Mouse (Mus musculus): ENCODE results near the gene Kifc1. TPM values are rescaled to one million over a fixed set of nuclear protein-coding genes. Genes with fewer than 3 reads are reported as not detected.
"Not testable (repeated sequence)": the region's sequence is repeated elsewhere in the genome, so short reads cannot be mapped to it uniquely, and the experiment has no call there.

Kifc1 gene
- polyA plus RNA-seq, 1 experiment = 25.8 TPM

- Histone ChIP-seq H3K4me3 (replicated peaks) (no peak overlapping the region), H3K36me3 (ENCODE audit: control insufficient read depth) (no peaks in the 10 kb centered on the region), H3K4me1 (ENCODE audit: control insufficient read depth) (peaks cover 52% of the 10 kb centered on the region), H3K9me3 (ENCODE audit: control insufficient read depth, low read length) (no peaks in the 10 kb centered on the region), H3K27me3 (ENCODE audit: control insufficient read depth) (no peaks in the 10 kb centered on the region)
- no peak for TF ChIP-seq TAL1 (IDR thresholded peaks at IDR 0.05; ENCODE audit: low read length)
- TF ChIP-seq GATA1 (IDR thresholded peaks at IDR 0.05; ENCODE audit: low read length) = no peak
Measured at GRCm38 (mm10) chr17:33897114-33897794, 6.8 kb upstream of the Kifc1 start.

DNA sequence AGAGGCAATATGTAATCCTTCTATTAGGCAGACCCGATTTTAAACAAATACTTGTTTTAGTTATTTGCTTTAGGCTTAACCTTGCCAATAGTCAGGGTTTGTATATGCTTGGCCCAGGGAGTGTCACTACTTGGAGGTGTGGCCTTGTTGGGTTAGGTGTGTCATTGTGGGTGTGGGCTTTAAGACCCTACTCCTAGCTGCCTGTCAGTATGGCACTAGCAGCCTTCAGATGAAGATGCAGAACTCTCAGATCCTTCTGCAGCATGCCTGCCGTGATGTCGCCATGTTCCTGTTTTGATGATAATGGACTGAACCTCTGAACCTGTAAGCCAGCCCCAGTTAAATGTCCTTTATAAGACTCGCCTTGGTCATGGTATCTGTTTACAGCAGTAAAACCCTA, 2.5 kb upstream of the Kifc1 start:
- H3K27me3 ChIP-seq (ENCODE audit: control insufficient read depth); H3K4me3 ChIP-seq (replicated peaks); H3K9me3 ChIP-seq (ENCODE audit: control insufficient read depth, low read length): not testable (repeated sequence)
- peaks cover 28% of the 10 kb centered on the region for H3K4me1 ChIP-seq (ENCODE audit: control insufficient read depth)
- H3K36me3 ChIP-seq (ENCODE audit: control insufficient read depth) = peaks cover 12% of the 10 kb centered on the region

DNA sequence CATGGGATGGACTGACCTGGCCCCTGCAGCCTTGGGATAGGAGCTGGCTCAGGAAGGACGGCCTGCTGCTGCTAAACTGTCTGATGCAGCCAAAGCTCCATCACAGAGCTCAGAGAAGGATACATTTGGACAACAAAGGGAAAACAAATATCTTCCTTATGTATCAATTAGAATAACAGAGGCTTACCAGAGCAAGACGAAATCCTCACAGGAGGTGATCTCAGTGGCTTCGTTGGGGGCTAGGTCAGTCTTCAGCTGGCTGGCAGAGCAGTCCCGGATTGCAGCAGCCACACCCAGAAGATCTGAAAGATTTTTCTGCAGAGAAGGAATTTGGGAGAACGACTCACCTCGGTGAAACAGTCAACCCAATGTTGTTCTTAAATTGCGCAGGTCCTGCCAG, 2.0 kb upstream of the Kifc1 start:
- H3K27me3 ChIP-seq (ENCODE audit: control insufficient read depth) = no peaks in the 10 kb centered on the region
- peaks cover 18% of the 10 kb centered on the region for H3K36me3 ChIP-seq (ENCODE audit: control insufficient read depth)
- H3K9me3 ChIP-seq (ENCODE audit: control insufficient read depth, low read length) = no peaks in the 10 kb centered on the region
- peaks cover 28% of the 10 kb centered on the region for H3K4me1 ChIP-seq (ENCODE audit: control insufficient read depth)
- H3K4me3 ChIP-seq (replicated peaks) = no peak overlapping the region
- TF ChIP-seq GATA1 (IDR thresholded peaks at IDR 0.05; ENCODE audit: low read length) = no peak
- no peak for TF ChIP-seq TAL1 (IDR thresholded peaks at IDR 0.05; ENCODE audit: low read length)

GRCm38 (mm10) chr17:33891892-33892291, 1.4 kb upstream of the Kifc1 start:
- H3K9me3 ChIP-seq (ENCODE audit: control insufficient read depth, low read length); H3K27me3 ChIP-seq (ENCODE audit: control insufficient read depth); H3K4me3 ChIP-seq (replicated peaks): not testable (repeated sequence)
- Histone ChIP-seq H3K36me3 (ENCODE audit: control insufficient read depth) (peaks cover 23% of the 10 kb centered on the region), H3K4me1 (ENCODE audit: control insufficient read depth) (peaks cover 26% of the 10 kb centered on the region)

GRCm38 (mm10) chr17:33891357-33891756, 896 bp upstream of the Kifc1 start:
- Histone ChIP-seq H3K9me3 (ENCODE audit: control insufficient read depth, low read length) (no peaks in the 10 kb centered on the region), H3K4me1 (ENCODE audit: control insufficient read depth) (peaks cover 26% of the 10 kb centered on the region), H3K36me3 (ENCODE audit: control insufficient read depth) (peaks cover 29% of the 10 kb centered on the region), H3K4me3 (replicated peaks) (no peak overlapping the region), H3K27me3 (ENCODE audit: control insufficient read depth) (no peaks in the 10 kb centered on the region)
- TF ChIP-seq TAL1 (IDR thresholded peaks at IDR 0.05; ENCODE audit: low read length) (no peak), GATA1 (IDR thresholded peaks at IDR 0.05; ENCODE audit: low read length) (no peak)

GRCm38 (mm10) chr17:33889941-33890532, 424 bp downstream of the Kifc1 start:
- Histone ChIP-seq H3K4me3 (replicated peaks) (peak overlapping the region; percentile 75), H3K4me1 (ENCODE audit: control insufficient read depth) (peaks cover 26% of the 10 kb centered on the region), H3K36me3 (ENCODE audit: control insufficient read depth) (peaks cover 41% of the 10 kb centered on the region)
- H3K9me3 ChIP-seq (ENCODE audit: control insufficient read depth, low read length); H3K27me3 ChIP-seq (ENCODE audit: control insufficient read depth): not testable (repeated sequence)

DNA sequence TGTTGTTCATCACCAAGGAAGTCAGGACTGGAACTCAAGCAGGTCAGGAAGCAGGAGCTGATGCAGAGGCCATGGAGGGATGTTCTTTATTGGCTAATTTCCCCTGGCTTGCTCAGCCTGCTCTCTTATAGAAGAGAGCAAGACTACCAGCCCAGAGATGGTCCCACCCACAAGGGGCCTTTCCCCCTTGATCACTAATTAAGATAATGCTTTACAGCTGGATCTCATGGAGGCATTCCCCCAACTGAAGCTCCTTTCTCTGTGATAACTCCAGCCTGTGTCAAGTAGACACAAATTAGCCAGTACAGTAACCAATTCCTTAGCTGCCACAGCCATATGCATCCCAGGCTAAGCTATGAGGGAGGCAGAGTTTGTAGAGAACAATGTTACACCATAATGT, 2.2 kb downstream of the Kifc1 start:
- Histone ChIP-seq H3K4me1 (ENCODE audit: control insufficient read depth) (peaks cover 26% of the 10 kb centered on the region), H3K36me3 (ENCODE audit: control insufficient read depth) (peaks cover 54% of the 10 kb centered on the region), H3K4me3 (replicated peaks) (peak overlapping the region; percentile 70)
- not testable (repeated sequence) for H3K27me3 ChIP-seq (ENCODE audit: control insufficient read depth); H3K9me3 ChIP-seq (ENCODE audit: control insufficient read depth, low read length)

DNA sequence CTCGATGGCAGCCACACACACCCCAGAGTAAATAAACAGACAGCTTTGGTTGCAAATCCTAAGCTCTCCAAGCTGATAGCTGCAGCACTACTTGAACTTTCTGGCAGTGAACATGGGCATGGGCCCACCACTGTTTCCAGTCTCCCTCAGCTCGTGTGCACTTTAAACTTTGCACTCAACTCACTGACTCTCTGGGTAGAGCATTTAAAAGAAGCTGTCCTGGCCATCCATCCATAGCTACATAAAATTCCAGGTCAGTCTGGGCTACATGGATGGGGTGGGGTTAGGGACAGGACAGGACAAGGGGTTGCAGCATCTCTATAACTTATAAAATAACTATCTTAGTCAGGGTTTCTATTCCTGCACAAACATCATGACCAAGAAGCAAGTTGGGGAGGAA, 2.7 kb downstream of the Kifc1 start:
- Histone ChIP-seq H3K4me3 (replicated peaks) (peak overlapping the region; percentile 70), H3K36me3 (ENCODE audit: control insufficient read depth) (peaks cover 58% of the 10 kb centered on the region), H3K4me1 (ENCODE audit: control insufficient read depth) (peaks cover 23% of the 10 kb centered on the region)
- not testable (repeated sequence) for H3K9me3 ChIP-seq (ENCODE audit: control insufficient read depth, low read length); H3K27me3 ChIP-seq (ENCODE audit: control insufficient read depth)

GRCm38 (mm10) chr17:33884320-33884719, 6.1 kb downstream of the Kifc1 start:
- H3K4me1 ChIP-seq (ENCODE audit: control insufficient read depth) = peaks cover 19% of the 10 kb centered on the region
- not testable (repeated sequence) for H3K27me3 ChIP-seq (ENCODE audit: control insufficient read depth); H3K9me3 ChIP-seq (ENCODE audit: control insufficient read depth, low read length); H3K4me3 ChIP-seq (replicated peaks)
- H3K36me3 ChIP-seq (ENCODE audit: control insufficient read depth) = peaks cover 87% of the 10 kb centered on the region

GRCm38 (mm10) chr17:33875797-33876196, 14.7 kb downstream of the Kifc1 start:
- not testable (repeated sequence) for H3K4me1 ChIP-seq (ENCODE audit: control insufficient read depth); H3K4me3 ChIP-seq (replicated peaks); H3K27me3 ChIP-seq (ENCODE audit: control insufficient read depth); H3K9me3 ChIP-seq (ENCODE audit: control insufficient read depth, low read length)
- peaks cover 58% of the 10 kb centered on the region for H3K36me3 ChIP-seq (ENCODE audit: control insufficient read depth)

Data from erythroblast, embryonic 14.5 days (primary cell).